Mouse (Mus musculus): ENCODE results near the gene Lrch1. TPM values are rescaled to one million over a fixed set of nuclear protein-coding genes. Genes with fewer than 3 reads are reported as not detected.

The Lrch1 gene
- total RNA-seq, 1 experiment: 3.3 TPM

DNA sequence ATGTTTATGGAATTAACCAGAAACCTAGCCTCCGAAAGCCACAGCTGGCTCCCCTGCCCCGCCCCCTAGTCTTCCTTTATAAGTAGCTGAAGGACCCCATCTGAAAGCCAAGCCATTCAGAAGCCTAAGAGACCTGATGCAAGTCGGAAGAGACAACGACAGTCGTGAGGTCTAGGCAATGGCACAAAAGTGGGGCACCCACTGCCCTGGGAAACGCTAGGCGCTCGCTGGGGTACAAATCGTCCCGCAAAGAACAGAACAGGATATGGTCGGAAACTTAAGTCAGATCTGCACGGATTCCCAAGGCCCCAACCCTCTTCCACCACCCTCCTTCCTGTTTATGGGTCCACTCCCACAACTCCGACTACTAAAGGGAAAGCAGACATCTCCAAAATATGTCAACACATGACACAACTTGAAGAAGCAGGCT lies 1.3 kb downstream of the Lrch1 start:
- Histone ChIP-seq H3K27ac (ENCODE audit: insufficient read depth, low read depth, low read length, poor library complexity, severe bottlenecking) (no peak overlapping the region), H3K4me1 (ENCODE audit: control insufficient read depth in 2 of 2, insufficient read depth in 2 of 2, low read length in 2 of 2, poor library complexity in 1 of 2) (peaks cover 0 to 2% of the 10 kb centered on the region in 2 experiments; a peak in 2 of 4 replicates), H3K9me3 (ENCODE audit: control insufficient read depth, insufficient read depth, low read depth, low read length) (no peaks in the 10 kb centered on the region), H3K4me3 (ENCODE audit: insufficient read depth in 1 of 2, low read depth in 1 of 2, low read length in 2 of 2, poor library complexity in 1 of 2, severe bottlenecking in 1 of 2) (peak overlapping the region; percentile 91 to 92), H3K36me3 (ENCODE audit: control insufficient read depth, insufficient read depth, low read length, poor library complexity, severe bottlenecking) (no peaks in the 10 kb centered on the region), H3K9ac (ENCODE audit: insufficient read depth, low read depth, low read length, poor library complexity, severe bottlenecking) (peak overlapping the region; percentile 86; the same call in 1 of the 2 replicates)
- TF ChIP-seq HCFC1 (IDR thresholded peaks at IDR 0.05; ENCODE audit: borderline replicate concordance, insufficient read depth, low read length) (no peak), MAFK (IDR thresholded peaks at IDR 0.05; ENCODE audit: insufficient read depth, low read depth, low read length) (no peak), CHD2 (IDR thresholded peaks at IDR 0.05; ENCODE audit: low read depth, low read length) (no peak), ZC3H11A (IDR thresholded peaks at IDR 0.05; ENCODE audit: borderline replicate concordance, low read depth, low read length) (no peak)
- DNase-seq (ENCODE audit: low read depth, low spot score): no peak
- in situ Hi-C loops (cut with MboI; ENCODE audit: low sequenced_read_pairs in 2 of 2, unreplicated experiment in 2 of 2): no loop called here

DNA sequence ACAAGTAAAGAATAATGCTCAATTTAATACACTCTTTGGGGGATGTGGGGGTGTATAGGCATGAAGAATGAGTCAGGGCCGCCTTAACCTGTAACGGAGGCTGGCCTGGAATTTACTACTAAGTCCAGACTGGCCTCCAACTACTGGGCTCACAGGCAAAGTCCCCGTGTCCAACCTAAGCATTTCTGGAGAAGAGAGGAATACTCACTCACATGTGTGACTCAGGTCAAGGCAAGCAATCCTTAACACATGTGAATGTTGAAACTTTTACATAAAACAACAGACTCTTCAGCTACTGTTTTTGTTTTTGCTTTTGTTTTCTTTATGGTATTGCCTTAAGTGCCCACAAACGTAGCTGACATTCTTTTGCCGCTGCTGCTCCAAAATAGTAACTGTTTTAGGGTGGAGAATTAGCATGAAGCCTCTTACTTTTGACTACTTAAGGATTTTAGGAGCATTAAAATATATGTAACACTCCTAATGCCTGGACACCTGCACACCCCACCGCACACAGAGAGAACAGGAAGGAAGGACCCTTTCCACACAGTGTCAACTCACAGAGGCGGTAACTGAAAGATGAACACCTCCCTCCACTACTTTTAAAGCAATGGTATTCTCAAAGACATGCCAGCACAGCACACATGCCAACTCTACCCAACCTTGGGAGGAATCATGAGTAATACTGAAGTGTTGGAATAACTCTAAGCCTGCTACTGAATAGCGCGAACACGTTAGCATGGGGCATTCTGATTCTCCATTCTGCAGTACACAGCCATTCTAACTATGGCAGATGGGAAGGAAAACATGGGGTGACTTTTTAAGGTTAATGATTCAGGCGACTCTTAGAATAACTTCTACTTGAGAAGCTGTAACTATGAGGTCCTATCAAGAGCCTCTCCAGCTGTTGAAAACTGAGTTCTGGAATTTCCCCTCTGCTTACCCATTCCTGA lies 2.1 kb downstream of the Lrch1 start:
- no peak overlapping the region for H3K27ac ChIP-seq (ENCODE audit: insufficient read depth, low read depth, low read length, poor library complexity, severe bottlenecking)
- H3K36me3 ChIP-seq (ENCODE audit: control insufficient read depth, insufficient read depth, low read length, poor library complexity, severe bottlenecking): no peaks in the 10 kb centered on the region
- H3K9ac ChIP-seq (ENCODE audit: insufficient read depth, low read depth, low read length, poor library complexity, severe bottlenecking): no peak overlapping the region
- H3K4me1 ChIP-seq (ENCODE audit: control insufficient read depth in 2 of 2, insufficient read depth in 2 of 2, low read length in 2 of 2, poor library complexity in 1 of 2): peaks cover 3 to 5% of the 10 kb centered on the region in 2 experiments; a peak in 3 of 4 replicates
- no peak for DNase-seq (ENCODE audit: low read depth, low spot score)
- H3K9me3 ChIP-seq (ENCODE audit: control insufficient read depth, insufficient read depth, low read depth, low read length): no peaks in the 10 kb centered on the region
- peak overlapping the region in 1 of 2 experiments; percentile 92; a peak in 1 of 4 replicates for H3K4me3 ChIP-seq (ENCODE audit: insufficient read depth in 1 of 2, low read depth in 1 of 2, low read length in 2 of 2, poor library complexity in 1 of 2, severe bottlenecking in 1 of 2)
- in situ Hi-C loops (cut with MboI; ENCODE audit: low sequenced_read_pairs in 2 of 2, unreplicated experiment in 2 of 2): no loop called here
- no peak for TF ChIP-seq CHD2 (IDR thresholded peaks at IDR 0.05; ENCODE audit: low read depth, low read length)

DNA sequence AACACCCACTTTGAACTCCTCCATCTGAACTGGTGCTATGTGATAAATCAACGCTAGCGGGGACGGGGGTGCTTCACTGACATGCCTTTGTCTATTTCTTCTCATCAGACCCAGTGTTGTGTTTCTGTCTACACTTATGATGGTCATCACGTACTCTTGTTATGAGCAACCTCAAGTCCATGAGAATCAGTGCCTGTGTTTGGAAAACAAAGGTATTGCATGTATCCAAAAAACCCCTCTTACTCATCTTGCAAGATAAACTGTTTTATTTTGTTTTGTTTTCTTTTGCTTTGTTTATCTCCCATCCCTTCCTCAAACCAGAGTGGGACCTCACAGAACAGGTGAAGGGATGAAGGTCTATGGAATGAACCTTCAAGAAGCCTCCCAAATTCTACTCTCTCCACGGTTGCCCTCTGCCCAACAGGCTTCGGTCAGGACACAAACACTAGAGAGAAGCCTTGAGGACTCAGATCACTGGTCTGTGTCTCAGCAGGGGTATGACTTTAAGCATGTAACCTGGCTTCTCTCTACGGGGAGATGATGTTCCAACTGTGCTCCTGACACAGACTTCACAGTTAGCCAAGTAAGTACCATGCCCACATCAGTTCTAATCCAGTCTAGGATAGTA lies 3.4 kb downstream of the Lrch1 start:
- H3K36me3 ChIP-seq (ENCODE audit: control insufficient read depth, insufficient read depth, low read length, poor library complexity, severe bottlenecking): no peaks in the 10 kb centered on the region
- no peak for DNase-seq (ENCODE audit: low read depth, low spot score)
- no peak overlapping the region for H3K4me3 ChIP-seq (ENCODE audit: insufficient read depth in 1 of 2, low read depth in 1 of 2, low read length in 2 of 2, poor library complexity in 1 of 2, severe bottlenecking in 1 of 2)
- H3K27ac ChIP-seq (ENCODE audit: insufficient read depth, low read depth, low read length, poor library complexity, severe bottlenecking): no peak overlapping the region
- H3K4me1 ChIP-seq (ENCODE audit: control insufficient read depth in 2 of 2, insufficient read depth in 2 of 2, low read length in 2 of 2, poor library complexity in 1 of 2): peaks cover 3 to 6% of the 10 kb centered on the region in 2 experiments; a peak in 3 of 4 replicates
- no peak for TF ChIP-seq MAFK (IDR thresholded peaks at IDR 0.05; ENCODE audit: insufficient read depth, low read depth, low read length)
- no peak for TF ChIP-seq CHD2 (IDR thresholded peaks at IDR 0.05; ENCODE audit: low read depth, low read length)
- TF ChIP-seq ZC3H11A (IDR thresholded peaks at IDR 0.05; ENCODE audit: borderline replicate concordance, low read depth, low read length): no peak
- TF ChIP-seq HCFC1 (IDR thresholded peaks at IDR 0.05; ENCODE audit: borderline replicate concordance, insufficient read depth, low read length): no peak
- TF ChIP-seq ZNF384 (IDR thresholded peaks at IDR 0.05; ENCODE audit: low read depth, low read length): no peak
- no peak overlapping the region for H3K9ac ChIP-seq (ENCODE audit: insufficient read depth, low read depth, low read length, poor library complexity, severe bottlenecking)
- in situ Hi-C loops (cut with MboI; ENCODE audit: low sequenced_read_pairs in 2 of 2, unreplicated experiment in 2 of 2): no loop called here
- no peaks in the 10 kb centered on the region for H3K9me3 ChIP-seq (ENCODE audit: control insufficient read depth, insufficient read depth, low read depth, low read length)

DNA sequence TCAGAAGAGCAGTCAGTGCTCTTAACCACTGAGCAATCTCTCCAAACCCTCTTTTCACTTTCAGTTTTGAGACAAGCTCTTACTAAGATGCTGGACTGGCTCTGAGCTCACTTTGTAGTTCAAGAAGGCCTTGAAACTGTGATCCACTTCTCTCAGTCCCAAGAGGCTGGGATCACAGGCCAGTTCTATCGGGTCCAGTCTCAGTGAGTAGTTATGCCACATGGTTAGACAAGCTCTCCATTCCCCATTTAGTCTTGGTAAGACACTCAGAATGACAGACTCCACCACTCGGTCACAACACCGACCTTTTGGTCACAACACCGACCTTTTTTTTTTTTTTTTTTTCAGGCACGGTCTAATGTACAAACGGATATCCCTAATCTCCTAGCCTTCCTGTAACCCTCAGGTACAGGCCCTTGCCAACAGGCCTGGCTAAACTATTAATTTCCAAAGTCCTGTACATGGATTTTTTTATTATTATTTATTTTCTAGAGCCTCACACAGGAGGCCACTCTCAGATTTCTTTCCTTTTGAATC lies 4.0 kb downstream of the Lrch1 start:
- no peak overlapping the region for H3K4me3 ChIP-seq (ENCODE audit: insufficient read depth in 1 of 2, low read depth in 1 of 2, low read length in 2 of 2, poor library complexity in 1 of 2, severe bottlenecking in 1 of 2)
- no peaks in the 10 kb centered on the region for H3K36me3 ChIP-seq (ENCODE audit: control insufficient read depth, insufficient read depth, low read length, poor library complexity, severe bottlenecking)
- peaks cover 3 to 6% of the 10 kb centered on the region in 2 experiments; a peak in 3 of 4 replicates for H3K4me1 ChIP-seq (ENCODE audit: control insufficient read depth in 2 of 2, insufficient read depth in 2 of 2, low read length in 2 of 2, poor library complexity in 1 of 2)
- H3K27ac ChIP-seq (ENCODE audit: insufficient read depth, low read depth, low read length, poor library complexity, severe bottlenecking): no peak overlapping the region
- H3K9ac ChIP-seq (ENCODE audit: insufficient read depth, low read depth, low read length, poor library complexity, severe bottlenecking): no peak overlapping the region
- no peaks in the 10 kb centered on the region for H3K9me3 ChIP-seq (ENCODE audit: control insufficient read depth, insufficient read depth, low read depth, low read length)
- no peak for TF ChIP-seq ZC3H11A (IDR thresholded peaks at IDR 0.05; ENCODE audit: borderline replicate concordance, low read depth, low read length)
- no peak for TF ChIP-seq MAFK (IDR thresholded peaks at IDR 0.05; ENCODE audit: insufficient read depth, low read depth, low read length)
- TF ChIP-seq CHD2 (IDR thresholded peaks at IDR 0.05; ENCODE audit: low read depth, low read length): no peak
- no peak for TF ChIP-seq ZNF384 (IDR thresholded peaks at IDR 0.05; ENCODE audit: low read depth, low read length)
- in situ Hi-C loops (cut with MboI; ENCODE audit: low sequenced_read_pairs in 2 of 2, unreplicated experiment in 2 of 2): no loop called here
- DNase-seq (ENCODE audit: low read depth, low spot score): no peak

All from ES-E14 (cell line).